Comparison of ENCODE assay signal across 8 mouse cellular contexts in the genomic region with DNA sequence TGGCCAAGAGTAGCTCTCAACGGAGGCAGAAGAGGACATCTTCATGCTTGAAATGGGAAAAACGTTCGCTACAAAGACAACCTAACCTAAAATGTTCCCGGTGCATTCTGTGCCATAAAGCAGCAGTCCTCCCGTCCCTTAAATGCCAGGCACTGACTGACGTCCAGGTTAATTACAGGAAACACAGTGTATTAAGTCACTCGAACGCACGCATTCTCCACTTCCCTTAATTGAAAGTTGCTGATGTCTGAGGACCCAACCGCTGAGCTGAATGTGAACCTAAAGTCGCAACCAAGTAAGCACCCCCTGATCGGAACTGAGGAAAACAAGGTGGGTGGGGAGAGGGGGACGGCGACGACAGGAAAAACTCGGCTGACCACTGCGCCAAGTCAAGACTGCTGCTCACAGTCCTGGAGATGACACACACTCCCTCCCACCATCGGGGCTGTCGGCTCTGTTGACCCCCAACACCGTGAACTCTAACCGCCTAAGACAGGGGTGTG. TPM values are rescaled to one million over a fixed set of nuclear protein-coding genes. Genes with fewer than 3 reads are reported as not detected.
DNase-seq lines count a peak whose midpoint lies in the region; ATAC-seq and TF ChIP-seq lines count a peak whose summit lies in the region.

No protein-coding gene starts in this region.

- H3K9me3 ChIP-seq in heart, embryonic 16.5 days (replicated peaks; ENCODE audit: control insufficient read depth, low read length): no peaks in the 10 kb centered on the region
- H3K9me3 ChIP-seq in lung, embryonic 16.5 days (ENCODE audit: control insufficient read depth, low read length): no peaks in the 10 kb centered on the region

- peak overlapping the region; percentile 89 for H3K27ac ChIP-seq in heart, embryonic 16.5 days (ENCODE audit: low read length)
- peak overlapping the region; percentile 85 for H3K27ac ChIP-seq in lung, embryonic 16.5 days (ENCODE audit: low read length)

- H3K4me2 ChIP-seq in heart, embryonic 16.5 days (ENCODE audit: low read depth, low read length): peak overlapping the region; percentile 95
- peak overlapping the region; percentile 70 for H3K4me2 ChIP-seq in lung, embryonic 16.5 days (ENCODE audit: low read depth, low read length)

- H3K4me1 ChIP-seq in heart, embryonic 16.5 days (ENCODE audit: control insufficient read depth, insufficient read depth, low read length): peaks cover 20% of the 10 kb centered on the region
- peaks cover 14% of the 10 kb centered on the region for H3K4me1 ChIP-seq in lung, embryonic 16.5 days (replicated peaks; ENCODE audit: control insufficient read depth, insufficient read depth, low read length)

- H3K27me3 ChIP-seq in heart, embryonic 16.5 days (ENCODE audit: control insufficient read depth, insufficient read depth, low read length): no peaks in the 10 kb centered on the region
- H3K27me3 ChIP-seq in lung, embryonic 16.5 days (ENCODE audit: control insufficient read depth, insufficient read depth, low read depth, low read length): no peaks in the 10 kb centered on the region
- H3K27me3 ChIP-seq in splenic B cell, adult 2 months (ENCODE audit: control insufficient read depth, insufficient read depth, low read length, poor library complexity, severe bottlenecking): no peaks in the 10 kb centered on the region

- intact Hi-C loops in gastrocnemius, postnatal 36 days (cut with DNase I): no loop called here

- peak; percentile 2 for DNase-seq in retina, embryonic 14.5 days (ENCODE audit: low spot score)
- DNase-seq in retina, postnatal 1 day: no peak
- peak; percentile 22 for DNase-seq in brain, embryonic 14.5 days (ENCODE audit: low read depth)
- DNase-seq in splenic B cell, adult 2 months (ENCODE audit: low read depth, low spot score): peak; percentile 69
- DNase-seq in embryo, embryonic 10.5 days (ENCODE audit: low spot score): no peak
- no peak for DNase-seq in gastrocnemius, postnatal 36 days

- no peak for TF ChIP-seq CTCF in brain, embryonic 14.5 days (IDR thresholded peaks at IDR 0.05; ENCODE audit: borderline replicate concordance, extremely low read depth, insufficient read depth, insufficient read length)

- H3K36me3 ChIP-seq in heart, embryonic 16.5 days (ENCODE audit: control insufficient read depth, insufficient read depth): no peaks in the 10 kb centered on the region
- H3K36me3 ChIP-seq in lung, embryonic 16.5 days (ENCODE audit: control insufficient read depth, insufficient read depth, low read length): peaks cover 3% of the 10 kb centered on the region; the same call in 1 of the 2 replicates
- no peaks in the 10 kb centered on the region for H3K36me3 ChIP-seq in splenic B cell, adult 2 months (ENCODE audit: control insufficient read depth, insufficient read depth, low read length, poor library complexity, severe bottlenecking)

- no peak for TF ChIP-seq POLR2A in brain, embryonic 14.5 days (IDR thresholded peaks at IDR 0.05; ENCODE audit: borderline replicate concordance, extremely low read depth, insufficient read depth, insufficient read length, poor library complexity, severe bottlenecking)

- H3K9ac ChIP-seq in heart, embryonic 16.5 days (ENCODE audit: low read length): peak overlapping the region; percentile 93
- peak overlapping the region; percentile 95 for H3K9ac ChIP-seq in lung, embryonic 16.5 days (ENCODE audit: low read length)

- no peak; the same call in 1 of the 2 replicates for ATAC-seq in heart, embryonic 16.5 days (replicated peaks; ENCODE audit: extremely low read depth, insufficient read depth, low FRiP score)
- ATAC-seq in lung, embryonic 16.5 days (ENCODE audit: low read depth): no peak

- peak overlapping the region; percentile 86 for H3K4me3 ChIP-seq in heart, embryonic 16.5 days (ENCODE audit: low read length)
- peak overlapping the region; percentile 87 for H3K4me3 ChIP-seq in lung, embryonic 16.5 days (ENCODE audit: low read length)

- WGBS in heart, embryonic 16.5 days: 1% methylated on average over 21 of the region's 21 CpGs
- under 1% methylated on average over 21 of the region's 21 CpGs for WGBS in lung, embryonic 16.5 days

RNA-seq across cellular contexts. Expression of gene Stx12, which starts 0.7 kb away (rescaled TPM):
- polyA plus RNA-seq in brain, embryonic 14.5 days (2012; rRNA removed): 118 and 121 TPM in 2 replicates
- 53.5 and 56.9 TPM in 2 replicates for polyA plus RNA-seq in heart, embryonic 16.5 days (2015; fragmentation: Nextera tagmentation; extraction: Ambion mirVana)
- 64.1 and 68.4 TPM in 2 replicates for polyA plus RNA-seq in lung, embryonic 16.5 days (2015; fragmentation: Nextera tagmentation; extraction: Ambion mirVana)
- total RNA-seq in gastrocnemius, postnatal 36 days (2021): 10 to 100 TPM; 21.8 to 22.3 TPM

RNA-seq across cellular contexts. Expression of gene Fam76a, which starts 38.7 kb away (rescaled TPM):
- 19.8 and 20.3 TPM in 2 replicates for polyA plus RNA-seq in brain, embryonic 14.5 days (2012; rRNA removed)
- 41.5 and 46.2 TPM in 2 replicates for polyA plus RNA-seq in heart, embryonic 16.5 days (2015; fragmentation: Nextera tagmentation; extraction: Ambion mirVana)
- 42.9 and 44.5 TPM in 2 replicates for polyA plus RNA-seq in lung, embryonic 16.5 days (2015; fragmentation: Nextera tagmentation; extraction: Ambion mirVana)
- total RNA-seq in gastrocnemius, postnatal 36 days (2021): 10 to 100 TPM; 22.0 to 29.5 TPM

RNA-seq across cellular contexts. Expression of gene Ppp1r8, which starts 40.6 kb away (rescaled TPM):
- 91.3 and 110 TPM in 2 replicates for polyA plus RNA-seq in brain, embryonic 14.5 days (2012; rRNA removed)
- polyA plus RNA-seq in heart, embryonic 16.5 days (2015; fragmentation: Nextera tagmentation; extraction: Ambion mirVana): 37.1 and 42.9 TPM in 2 replicates
- polyA plus RNA-seq in lung, embryonic 16.5 days (2015; fragmentation: Nextera tagmentation; extraction: Ambion mirVana): 58.4 and 59.1 TPM in 2 replicates
- 10 to 100 TPM; 11.2 to 12.5 TPM for total RNA-seq in gastrocnemius, postnatal 36 days (2021)

Comparison
In these comparisons a context has a peak if more than half of its experiments do, and no peak if none do; other contexts are left out.
1. DNase-seq: peak in retina, embryonic 14.5 days (single experiment), brain, embryonic 14.5 days (single experiment) and splenic B cell, adult 2 months (single experiment); none in retina, postnatal 1 day (single experiment), embryo, embryonic 10.5 days (single experiment) and gastrocnemius, postnatal 36 days (0 of 2).